Mouse (Mus musculus) intestine, embryonic 15.5 days (tissue): ENCODE results near the gene Camta1. TPM values are rescaled to one million over a fixed set of nuclear protein-coding genes. Genes with fewer than 3 reads are reported as not detected.

ENCODE experiments used
- ATAC-seq: fragments of 200-750 bp; cut with Nextera tagmentation; 2 replicates; pipeline ENCODE4 v1.8.0; 2017; ENCODE audit warnings: moderate TSS enrichment, moderate library complexity
- H3K27ac ChIP-seq: fragments of 300-500 bp; sonication (generic); 2 replicates; pipeline ENCODE4 v1.5.1; 2015; ENCODE audit warnings: mild to moderate bottlenecking, inconsistent platforms
- H3K27me3 ChIP-seq: fragments of 300-500 bp; sonication (generic); replicated peaks from 2 replicates; pipeline ENCODE4 v1.6.1; 2015; ENCODE audit warnings: inconsistent platforms
- H3K36me3 ChIP-seq: fragments of 300-500 bp; sonication (generic); 2 replicates; pipeline ENCODE4 v1.6.1; 2015; ENCODE audit warnings: inconsistent platforms
- H3K4me1 ChIP-seq: fragments of 300-500 bp; sonication (generic); replicated peaks from 2 replicates; pipeline ENCODE4 v1.6.1; 2015; ENCODE audit warnings: inconsistent platforms
- H3K4me2 ChIP-seq: fragments of 300-500 bp; sonication (generic); replicated peaks from 2 replicates; pipeline ENCODE4 v1.6.1; 2015; ENCODE audit warnings: mild to moderate bottlenecking, inconsistent platforms
- H3K4me3 ChIP-seq: fragments of 300-500 bp; sonication (generic); replicated peaks from 2 replicates; pipeline ENCODE4 v1.5.1; 2015; ENCODE audit warnings: inconsistent platforms
- H3K9ac ChIP-seq: fragments of 300-500 bp; sonication (generic); 2 replicates; pipeline ENCODE4 v1.6.1; 2015; ENCODE audit warnings: inconsistent platforms
- H3K9me3 ChIP-seq: fragments of 300-500 bp; sonication (generic); 2 replicates; pipeline ENCODE4 v1.6.1; 2016; ENCODE audit warnings: inconsistent platforms
- WGBS: fragments of 180-500 bp; shearing (Covaris S2); methylation state at CpG from one replicate; pipeline ENCODE4 v1.1.7; 2015; 5-methylcytosine and 5-hydroxymethylcytosine counted together
- polyA plus RNA-seq: library from polyadenylated mRNA; unstranded; fragments of >200 nt; fragmentation: Nextera tagmentation; extraction: Ambion mirVana; gene quantifications from 2 replicates; pipeline ENCODE4 v1.2.1, GENCODE M21; 2015

Gene Camta1
- polyA plus RNA-seq, 1 experiment from 2014 or later = 75.7 TPM

GRCm38 (mm10) chr4:151770697-151771096, 91.0 kb downstream of the Camta1 start:
- no peaks in the 10 kb centered on the region for H3K4me1 ChIP-seq
- H3K36me3 ChIP-seq = no peaks in the 10 kb centered on the region
- H3K27me3 ChIP-seq = no peaks in the 10 kb centered on the region
- no peak for ATAC-seq
- no peak overlapping the region for H3K4me2 ChIP-seq
- H3K4me3 ChIP-seq = no peak overlapping the region
- 59% methylated on average over 5 of the region's 5 CpGs for WGBS
- H3K9me3 ChIP-seq = no peaks in the 10 kb centered on the region
- no peak overlapping the region for H3K27ac ChIP-seq
- H3K9ac ChIP-seq = no peak overlapping the region

- H3K9me3 ChIP-seq = no peaks in the 10 kb centered on the region
- ATAC-seq = no peak
- H3K4me3 ChIP-seq = no peak overlapping the region
- H3K4me1 ChIP-seq = no peaks in the 10 kb centered on the region
- no peak overlapping the region for H3K9ac ChIP-seq
- H3K27me3 ChIP-seq = no peaks in the 10 kb centered on the region
- H3K4me2 ChIP-seq = no peak overlapping the region
- no peak overlapping the region for H3K27ac ChIP-seq
- 75% methylated on average over 4 of the region's 4 CpGs for WGBS
- no peaks in the 10 kb centered on the region for H3K36me3 ChIP-seq
Measured at GRCm38 (mm10) chr4:151767786-151768185, 93.9 kb downstream of the Camta1 start.

- H3K4me3 ChIP-seq = no peak overlapping the region
- H3K27me3 ChIP-seq = no peaks in the 10 kb centered on the region
- no peak overlapping the region for H3K4me2 ChIP-seq
- ATAC-seq = no peak
- no peak overlapping the region for H3K9ac ChIP-seq
- WGBS = 89% methylated on average over 8 of the region's 8 CpGs
- no peaks in the 10 kb centered on the region for H3K36me3 ChIP-seq
- H3K9me3 ChIP-seq = no peaks in the 10 kb centered on the region
- H3K27ac ChIP-seq = no peak overlapping the region
- H3K4me1 ChIP-seq = no peaks in the 10 kb centered on the region
Measured at GRCm38 (mm10) chr4:151767361-151767760, 94.3 kb downstream of the Camta1 start.

GRCm38 (mm10) chr4:151765376-151765775, 96.3 kb downstream of the Camta1 start:
- WGBS = 44% methylated on average over 4 of the region's 4 CpGs

GRCm38 (mm10) chr4:151763928-151764327, 97.7 kb downstream of the Camta1 start:
- Histone ChIP-seq H3K9me3 (no peaks in the 10 kb centered on the region), H3K4me1 (no peaks in the 10 kb centered on the region), H3K27me3 (no peaks in the 10 kb centered on the region), H3K4me2 (no peak overlapping the region), H3K27ac (no peak overlapping the region), H3K36me3 (no peaks in the 10 kb centered on the region), H3K4me3 (no peak overlapping the region), H3K9ac (no peak overlapping the region)
- ATAC-seq = no peak
- WGBS = 30% methylated on average over 6 of the region's 6 CpGs

More at GRCm38 (mm10) chr4:151765376-151765775, 96.3 kb downstream of the Camta1 start:
- H3K9ac ChIP-seq = no peak overlapping the region
- no peak overlapping the region for H3K4me3 ChIP-seq
- H3K36me3 ChIP-seq = no peaks in the 10 kb centered on the region
- no peaks in the 10 kb centered on the region for H3K27me3 ChIP-seq
- no peak overlapping the region for H3K4me2 ChIP-seq
- no peak for ATAC-seq
- no peaks in the 10 kb centered on the region for H3K9me3 ChIP-seq
- no peaks in the 10 kb centered on the region for H3K4me1 ChIP-seq
- no peak overlapping the region for H3K27ac ChIP-seq

GRCm38 (mm10) chr4:151759095-151759494, 102.6 kb downstream of the Camta1 start:
- ATAC-seq = no peak
- no peaks in the 10 kb centered on the region for H3K36me3 ChIP-seq
- H3K9ac ChIP-seq = no peak overlapping the region
- H3K9me3 ChIP-seq = no peaks in the 10 kb centered on the region
- no peak overlapping the region for H3K4me3 ChIP-seq
- no peak overlapping the region for H3K4me2 ChIP-seq
- no peak overlapping the region for H3K27ac ChIP-seq
- H3K4me1 ChIP-seq = no peaks in the 10 kb centered on the region
- H3K27me3 ChIP-seq = no peaks in the 10 kb centered on the region
- WGBS = 71% methylated on average over 2 of the region's 2 CpGs

- Histone ChIP-seq H3K27ac (no peak overlapping the region), H3K9ac (no peak overlapping the region), H3K36me3 (no peaks in the 10 kb centered on the region), H3K9me3 (no peaks in the 10 kb centered on the region), H3K4me2 (no peak overlapping the region), H3K27me3 (no peaks in the 10 kb centered on the region), H3K4me1 (no peaks in the 10 kb centered on the region), H3K4me3 (no peak overlapping the region)
- WGBS = 92% methylated on average over 13 of the region's 13 CpGs
- ATAC-seq = no peak
Measured at GRCm38 (mm10) chr4:151758337-151758736, 103.3 kb downstream of the Camta1 start.

GRCm38 (mm10) chr4:151757261-151757660, 104.4 kb downstream of the Camta1 start:
- ATAC-seq = no peak
- Histone ChIP-seq H3K9me3 (no peaks in the 10 kb centered on the region), H3K36me3 (no peaks in the 10 kb centered on the region), H3K27ac (no peak overlapping the region), H3K4me2 (no peak overlapping the region), H3K4me1 (0 out of 2 replicates have a peak, but pooled peaks cover 2% of the 10 kb centered on the region), H3K27me3 (no peaks in the 10 kb centered on the region), H3K9ac (no peak overlapping the region), H3K4me3 (no peak overlapping the region)
- 94% methylated on average over 3 of the region's 3 CpGs for WGBS

- Histone ChIP-seq H3K4me1 (0 out of 2 replicates have a peak, but pooled peaks cover 2% of the 10 kb centered on the region), H3K9ac (no peak overlapping the region), H3K36me3 (no peaks in the 10 kb centered on the region), H3K9me3 (no peaks in the 10 kb centered on the region), H3K4me3 (no peak overlapping the region), H3K27ac (no peak overlapping the region), H3K4me2 (no peak overlapping the region), H3K27me3 (no peaks in the 10 kb centered on the region)
- WGBS = 44% methylated on average over 10 of the region's 10 CpGs
- no peak for ATAC-seq
Measured at GRCm38 (mm10) chr4:151756400-151756799, 105.3 kb downstream of the Camta1 start.

- Histone ChIP-seq H3K36me3 (no peaks in the 10 kb centered on the region), H3K27me3 (no peaks in the 10 kb centered on the region), H3K27ac (no peak overlapping the region), H3K4me1 (0 out of 2 replicates have a peak, but pooled peaks cover 2% of the 10 kb centered on the region), H3K9me3 (no peaks in the 10 kb centered on the region), H3K9ac (no peak overlapping the region), H3K4me2 (no peak overlapping the region), H3K4me3 (no peak overlapping the region)
- 81% methylated on average over 10 of the region's 10 CpGs for WGBS
- ATAC-seq = no peak
Measured at GRCm38 (mm10) chr4:151753231-151753630, 108.4 kb downstream of the Camta1 start.

GRCm38 (mm10) chr4:151752551-151752950, 109.1 kb downstream of the Camta1 start:
- Histone ChIP-seq H3K9ac (no peak overlapping the region), H3K27me3 (no peaks in the 10 kb centered on the region), H3K4me3 (no peak overlapping the region), H3K36me3 (no peaks in the 10 kb centered on the region), H3K4me2 (no peak overlapping the region), H3K9me3 (no peaks in the 10 kb centered on the region), H3K4me1 (0 out of 2 replicates have a peak, but pooled peaks cover 2% of the 10 kb centered on the region), H3K27ac (no peak overlapping the region)
- no peak for ATAC-seq
- WGBS = 67% methylated on average over 7 of the region's 7 CpGs

- Histone ChIP-seq H3K27me3 (no peaks in the 10 kb centered on the region), H3K4me2 (no peak overlapping the region), H3K36me3 (no peaks in the 10 kb centered on the region), H3K9me3 (no peaks in the 10 kb centered on the region), H3K27ac (no peak overlapping the region), H3K9ac (no peak overlapping the region), H3K4me1 (0 out of 2 replicates have a peak, but pooled peaks cover 2% of the 10 kb centered on the region), H3K4me3 (no peak overlapping the region)
- ATAC-seq = no peak
- 76% methylated on average over 15 of the region's 15 CpGs for WGBS
Measured at GRCm38 (mm10) chr4:151751270-151751945, 110.3 kb downstream of the Camta1 start.

GRCm38 (mm10) chr4:151747723-151748122, 114.0 kb downstream of the Camta1 start:
- H3K9ac ChIP-seq = no peak overlapping the region
- ATAC-seq = no peak
- H3K4me3 ChIP-seq = no peak overlapping the region
- H3K4me2 ChIP-seq = no peak overlapping the region
- H3K9me3 ChIP-seq = no peaks in the 10 kb centered on the region
- WGBS = 74% methylated on average over 6 of the region's 6 CpGs
- H3K4me1 ChIP-seq = 0 out of 2 replicates have a peak, but pooled peaks cover 2% of the 10 kb centered on the region
- H3K27me3 ChIP-seq = no peaks in the 10 kb centered on the region
- H3K27ac ChIP-seq = no peak overlapping the region
- H3K36me3 ChIP-seq = no peaks in the 10 kb centered on the region
